Mouse (Mus musculus): ENCODE data around the gene Sdhb. TPM values are rescaled to one million over a fixed set of nuclear protein-coding genes. Genes with fewer than 3 reads are reported as not detected.

The Sdhb gene
- polyA plus RNA-seq (2014; fragmentation: Nextera tagmentation; extraction: Ambion mirVana): 469 and 520 TPM in 2 replicates

- peak; percentile 96 for ATAC-seq (ENCODE audit: low read depth)
- WGBS: 2% methylated on average over 37 of the region's 37 CpGs
- peaks cover 11% of the 10 kb centered on the region for H3K4me1 ChIP-seq (ENCODE audit: control insufficient read depth, insufficient read depth, low read length)
Observed at GRCm38 (mm10) chr4:140960781-140961466, at the start of gene Sdhb. Sdhb (plus strand) TSS chr4:140961203.

GRCm38 (mm10) chr4:140911416-140911815 lies 49.6 kb upstream of the Sdhb start:
- Histone ChIP-seq H3K4me2 (ENCODE audit: low read depth, low read length) (no peak overlapping the region), H3K9ac (replicated peaks; ENCODE audit: low read depth, low read length) (no peak overlapping the region), H3K27ac (ENCODE audit: low read depth, low read length) (no peak overlapping the region), H3K4me1 (ENCODE audit: control insufficient read depth, insufficient read depth, low read length) (0 out of 2 replicates have a peak, but pooled peaks cover 2% of the 10 kb centered on the region), H3K36me3 (ENCODE audit: control insufficient read depth, insufficient read depth, low read length) (no peaks in the 10 kb centered on the region), H3K4me3 (ENCODE audit: low read depth, low read length) (no peak overlapping the region), H3K27me3 (ENCODE audit: control insufficient read depth, insufficient read depth, low read length) (0 out of 2 replicates have a peak, but pooled peaks cover under 1% of the 10 kb centered on the region), H3K9me3 (ENCODE audit: control insufficient read depth, low read length) (no peaks in the 10 kb centered on the region)
- 91% methylated on average over 9 of the region's 9 CpGs for WGBS
- ATAC-seq (ENCODE audit: low read depth): no peak

More at GRCm38 (mm10) chr4:140960781-140961466, at the start of gene Sdhb:
- Histone ChIP-seq H3K27me3 (ENCODE audit: control insufficient read depth, insufficient read depth, low read length) (no peaks in the 10 kb centered on the region), H3K27ac (ENCODE audit: low read depth, low read length) (peak within 1 kb of the TSS; percentile 87), H3K4me3 (ENCODE audit: low read depth, low read length) (peak within 1 kb of the TSS; percentile 97), H3K4me2 (ENCODE audit: low read depth, low read length) (peak within 1 kb of the TSS; percentile 88), H3K9me3 (ENCODE audit: control insufficient read depth, low read length) (no peaks in the 10 kb centered on the region), H3K9ac (replicated peaks; ENCODE audit: low read depth, low read length) (peak within 1 kb of the TSS; percentile 93), H3K36me3 (ENCODE audit: control insufficient read depth, insufficient read depth, low read length) (no peaks in the 10 kb centered on the region)

GRCm38 (mm10) chr4:140912271-140912833 lies 48.7 kb upstream of the Sdhb start:
- Histone ChIP-seq H3K27me3 (ENCODE audit: control insufficient read depth, insufficient read depth, low read length) (no peaks in the 10 kb centered on the region), H3K36me3 (ENCODE audit: control insufficient read depth, insufficient read depth, low read length) (no peaks in the 10 kb centered on the region), H3K27ac (ENCODE audit: low read depth, low read length) (no peak overlapping the region), H3K4me2 (ENCODE audit: low read depth, low read length) (no peak overlapping the region), H3K9me3 (ENCODE audit: control insufficient read depth, low read length) (no peaks in the 10 kb centered on the region), H3K9ac (replicated peaks; ENCODE audit: low read depth, low read length) (no peak overlapping the region), H3K4me1 (ENCODE audit: control insufficient read depth, insufficient read depth, low read length) (0 out of 2 replicates have a peak, but pooled peaks cover 2% of the 10 kb centered on the region), H3K4me3 (ENCODE audit: low read depth, low read length) (no peak overlapping the region)
- no peak for ATAC-seq (ENCODE audit: low read depth)
- 89% methylated on average over 10 of the region's 10 CpGs for WGBS

GRCm38 (mm10) chr4:140913565-140913964 lies 47.4 kb upstream of the Sdhb start:
- Histone ChIP-seq H3K4me1 (ENCODE audit: control insufficient read depth, insufficient read depth, low read length) (0 out of 2 replicates have a peak, but pooled peaks cover 2% of the 10 kb centered on the region), H3K27me3 (ENCODE audit: control insufficient read depth, insufficient read depth, low read length) (no peaks in the 10 kb centered on the region), H3K4me2 (ENCODE audit: low read depth, low read length) (no peak overlapping the region), H3K9ac (replicated peaks; ENCODE audit: low read depth, low read length) (no peak overlapping the region), H3K4me3 (ENCODE audit: low read depth, low read length) (no peak overlapping the region), H3K9me3 (ENCODE audit: control insufficient read depth, low read length) (no peaks in the 10 kb centered on the region), H3K36me3 (ENCODE audit: control insufficient read depth, insufficient read depth, low read length) (no peaks in the 10 kb centered on the region), H3K27ac (ENCODE audit: low read depth, low read length) (no peak overlapping the region)
- ATAC-seq (ENCODE audit: low read depth): no peak
- 92% methylated on average over 9 of the region's 9 CpGs for WGBS

GRCm38 (mm10) chr4:140914731-140915131 lies 46.3 kb upstream of the Sdhb start:
- Histone ChIP-seq H3K27me3 (ENCODE audit: control insufficient read depth, insufficient read depth, low read length) (no peaks in the 10 kb centered on the region), H3K9ac (replicated peaks; ENCODE audit: low read depth, low read length) (no peak overlapping the region), H3K36me3 (ENCODE audit: control insufficient read depth, insufficient read depth, low read length) (no peaks in the 10 kb centered on the region), H3K27ac (ENCODE audit: low read depth, low read length) (no peak overlapping the region), H3K4me1 (ENCODE audit: control insufficient read depth, insufficient read depth, low read length) (0 out of 2 replicates have a peak, but pooled peaks cover 2% of the 10 kb centered on the region), H3K4me2 (ENCODE audit: low read depth, low read length) (no peak overlapping the region), H3K9me3 (ENCODE audit: control insufficient read depth, low read length) (no peaks in the 10 kb centered on the region), H3K4me3 (ENCODE audit: low read depth, low read length) (no peak overlapping the region)
- WGBS: 59% methylated on average over 6 of the region's 6 CpGs
- no peak for ATAC-seq (ENCODE audit: low read depth)

- Histone ChIP-seq H3K9me3 (ENCODE audit: control insufficient read depth, low read length) (no peaks in the 10 kb centered on the region), H3K36me3 (ENCODE audit: control insufficient read depth, insufficient read depth, low read length) (no peaks in the 10 kb centered on the region), H3K27me3 (ENCODE audit: control insufficient read depth, insufficient read depth, low read length) (no peaks in the 10 kb centered on the region), H3K4me2 (ENCODE audit: low read depth, low read length) (no peak overlapping the region), H3K27ac (ENCODE audit: low read depth, low read length) (no peak overlapping the region), H3K4me1 (ENCODE audit: control insufficient read depth, insufficient read depth, low read length) (0 out of 2 replicates have a peak, but pooled peaks cover 2% of the 10 kb centered on the region), H3K9ac (replicated peaks; ENCODE audit: low read depth, low read length) (no peak overlapping the region), H3K4me3 (ENCODE audit: low read depth, low read length) (no peak overlapping the region)
- 76% methylated on average over 3 of the region's 3 CpGs for WGBS
- ATAC-seq (ENCODE audit: low read depth): no peak
Observed at GRCm38 (mm10) chr4:140915235-140915634, 45.8 kb upstream of the Sdhb start.

GRCm38 (mm10) chr4:140916296-140916695 lies 44.7 kb upstream of the Sdhb start:
- WGBS: 88% methylated on average over 5 of the region's 5 CpGs
- Histone ChIP-seq H3K9me3 (ENCODE audit: control insufficient read depth, low read length) (no peaks in the 10 kb centered on the region), H3K27ac (ENCODE audit: low read depth, low read length) (no peak overlapping the region), H3K36me3 (ENCODE audit: control insufficient read depth, insufficient read depth, low read length) (no peaks in the 10 kb centered on the region), H3K4me1 (ENCODE audit: control insufficient read depth, insufficient read depth, low read length) (no peaks in the 10 kb centered on the region), H3K4me3 (ENCODE audit: low read depth, low read length) (no peak overlapping the region), H3K4me2 (ENCODE audit: low read depth, low read length) (no peak overlapping the region), H3K27me3 (ENCODE audit: control insufficient read depth, insufficient read depth, low read length) (no peaks in the 10 kb centered on the region), H3K9ac (replicated peaks; ENCODE audit: low read depth, low read length) (no peak overlapping the region)
- no peak for ATAC-seq (ENCODE audit: low read depth)

- WGBS: 91% methylated on average over 9 of the region's 9 CpGs
- no peaks in the 10 kb centered on the region for H3K9me3 ChIP-seq (ENCODE audit: control insufficient read depth, low read length)
- no peak for ATAC-seq (ENCODE audit: low read depth)
- no peak overlapping the region for H3K27ac ChIP-seq (ENCODE audit: low read depth, low read length)
- H3K9ac ChIP-seq (replicated peaks; ENCODE audit: low read depth, low read length): no peak overlapping the region
- H3K36me3 ChIP-seq (ENCODE audit: control insufficient read depth, insufficient read depth, low read length): no peaks in the 10 kb centered on the region
- no peak overlapping the region for H3K4me3 ChIP-seq (ENCODE audit: low read depth, low read length)
- H3K4me1 ChIP-seq (ENCODE audit: control insufficient read depth, insufficient read depth, low read length): no peaks in the 10 kb centered on the region
- H3K4me2 ChIP-seq (ENCODE audit: low read depth, low read length): no peak overlapping the region
- H3K27me3 ChIP-seq (ENCODE audit: control insufficient read depth, insufficient read depth, low read length): no peaks in the 10 kb centered on the region
Observed at GRCm38 (mm10) chr4:140917451-140917850, 43.6 kb upstream of the Sdhb start.
